Mouse (Mus musculus): ENCODE results near the gene Pbrm1. TPM values are rescaled to one million over a fixed set of nuclear protein-coding genes. Genes with fewer than 3 reads are reported as not detected.

Gene Pbrm1
- polyA plus RNA-seq, 1 experiment = 15.5 TPM

GRCm38 (mm10) chr14:31169508-31169907 lies 150.6 kb downstream of the Pbrm1 start:
- TF ChIP-seq POLR2A (IDR thresholded peaks at IDR 0.05; ENCODE audit: extremely low read depth, insufficient read depth, low read length) = no peak
- TF ChIP-seq CTCF (IDR thresholded peaks at IDR 0.05; ENCODE audit: extremely low read depth, insufficient read depth, low read length) = no peak
- no peak overlapping the region for H3K4me3 ChIP-seq (ENCODE audit: insufficient read depth, low read length)
- no peak overlapping the region for H3K27ac ChIP-seq (ENCODE audit: insufficient read depth, low read length)
- 0 out of 2 replicates have a peak, but pooled peaks cover 3% of the 10 kb centered on the region for H3K4me1 ChIP-seq (ENCODE audit: control insufficient read depth, insufficient read depth, low read length)

- no peak overlapping the region for H3K4me3 ChIP-seq (ENCODE audit: insufficient read depth, low read length)
- H3K27ac ChIP-seq (ENCODE audit: insufficient read depth, low read length) = no peak overlapping the region
- TF ChIP-seq CTCF (IDR thresholded peaks at IDR 0.05; ENCODE audit: extremely low read depth, insufficient read depth, low read length) = no peak
- no peak for TF ChIP-seq POLR2A (IDR thresholded peaks at IDR 0.05; ENCODE audit: extremely low read depth, insufficient read depth, low read length)
These were observed 152.0 kb downstream of the Pbrm1 start for GRCm38 (mm10) chr14:31170963-31171362.

More at GRCm38 (mm10) chr14:31170963-31171362, 152.0 kb downstream of the Pbrm1 start:
- H3K4me1 ChIP-seq (ENCODE audit: control insufficient read depth, insufficient read depth, low read length) = 0 out of 2 replicates have a peak, but pooled peaks cover 3% of the 10 kb centered on the region

Other genes with a start within 250 kb of the Pbrm1 start
- gene Tmem110, start 193.5 kb upstream of the Pbrm1 start, polyA plus RNA-seq (2012; rRNA removed) = 36.5 and 38.4 TPM in 2 replicates
- 2.5 and 3.0 TPM in 2 replicates for gene Mustn1, start 139.9 kb upstream of the Pbrm1 start, polyA plus RNA-seq (2012; rRNA removed)
- 0.04 and 0.09 TPM in 2 replicates for gene Itih4, start 132.7 kb upstream of the Pbrm1 start, polyA plus RNA-seq (2012; rRNA removed)
- 33.1 and 33.5 TPM in 2 replicates for gene Itih3, start 95.4 kb upstream of the Pbrm1 start, polyA plus RNA-seq (2012; rRNA removed)
- gene Itih1, start 75.8 kb upstream of the Pbrm1 start, polyA plus RNA-seq (2012; rRNA removed) = not detected in 2 replicates
- gene Nek4, start 67.8 kb upstream of the Pbrm1 start, polyA plus RNA-seq (2012; rRNA removed) = 13.3 and 14.2 TPM in 2 replicates
- 93.9 and 94.9 TPM in 2 replicates for gene Glt8d1, start 17.7 kb upstream of the Pbrm1 start, polyA plus RNA-seq (2012; rRNA removed)
- 251 and 272 TPM in 2 replicates for gene Spcs1, start 17.5 kb upstream of the Pbrm1 start, polyA plus RNA-seq (2012; rRNA removed)
- gene Gnl3, start within 50 bp of the Pbrm1 start, polyA plus RNA-seq (2012; rRNA removed) = 55.6 and 57.8 TPM in 2 replicates
- 26.7 and 28.4 TPM in 2 replicates for gene Smim4, start 109.8 kb downstream of the Pbrm1 start, polyA plus RNA-seq (2012; rRNA removed)
- 12.8 and 13.0 TPM in 2 replicates for gene Nt5dc2, start 111.9 kb downstream of the Pbrm1 start, polyA plus RNA-seq (2012; rRNA removed)
- gene Stab1, start 149.5 kb downstream of the Pbrm1 start, polyA plus RNA-seq (2012; rRNA removed) = 17.0 and 17.6 TPM in 2 replicates
- 43.3 and 50.1 TPM in 2 replicates for gene Tnnc1, start 189.2 kb downstream of the Pbrm1 start, polyA plus RNA-seq (2012; rRNA removed)
- 293 TPM in 2 replicates for gene Nisch, start 197.8 kb downstream of the Pbrm1 start, polyA plus RNA-seq (2012; rRNA removed)
- 3.1 and 3.2 TPM in 2 replicates for gene Sema3g, start 198.7 kb downstream of the Pbrm1 start, polyA plus RNA-seq (2012; rRNA removed)
- 5.3 and 7.6 TPM in 2 replicates for gene Phf7, start 232.2 kb downstream of the Pbrm1 start, polyA plus RNA-seq (2012; rRNA removed)
- 140 and 143 TPM in 2 replicates for gene Bap1, start 232.3 kb downstream of the Pbrm1 start, polyA plus RNA-seq (2012; rRNA removed)